ENCODE assay signal across 8 mouse cellular contexts in genomic region chr16:31878573-31879257, GRCm38 (mm10). TPM values are rescaled to one million over a fixed set of nuclear protein-coding genes. Genes with fewer than 3 reads are reported as not detected.
A peak's percentile ranks its signal among the peaks of the same experiment; 100 is the strongest.
DNase-seq lines count a peak whose midpoint lies in the region; ATAC-seq and TF ChIP-seq lines count a peak whose summit lies in the region.

Gene Meltf, plus strand, starts transcription at chr16:31878810.

- ATAC-seq in kidney, embryonic 14.5 days (ENCODE audit: low FRiP score, low TSS enrichment) = peak; percentile 78
- no peak for ATAC-seq in activated CD4-positive, CD25-positive, alpha-beta regulatory T cell, adult 4 months

- no peaks in the 10 kb centered on the region for H3K79me3 ChIP-seq in C2C12 (ENCODE audit: low read depth)

- 0 out of 2 replicates have a peak within 1 kb of the TSS, but pooled peaks have one; percentile 13 for H3K9ac ChIP-seq in kidney, embryonic 14.5 days (ENCODE audit: low read depth, low read length)

- peaks cover under 1% of the 10 kb centered on the region for H3K36me3 ChIP-seq in C2C12 (ENCODE audit: control insufficient read depth, insufficient read depth)
- peaks cover 9% of the 10 kb centered on the region for H3K36me3 ChIP-seq in kidney, embryonic 14.5 days (ENCODE audit: control insufficient read depth, insufficient read depth, low read length)

- no peak within 1 kb of the TSS for H3K4me3 ChIP-seq in C2C12 (ENCODE audit: insufficient read depth, poor library complexity, severe bottlenecking)
- no peak within 1 kb of the TSS for H3K4me3 ChIP-seq in cortical plate, adult 2 months (ENCODE audit: insufficient read depth, low read length)
- no peak within 1 kb of the TSS for H3K4me3 ChIP-seq in kidney, embryonic 14.5 days (ENCODE audit: low read length)

- peak within 1 kb of the TSS; percentile 96 for H3K27ac ChIP-seq in cortical plate, adult 2 months (ENCODE audit: insufficient read depth, low read length)
- H3K27ac ChIP-seq in kidney, embryonic 14.5 days (ENCODE audit: low read depth, low read length) = no peak within 1 kb of the TSS

- no peak for TF ChIP-seq POLR2A in cortical plate, adult 2 months (IDR thresholded peaks at IDR 0.05; ENCODE audit: extremely low read depth, insufficient read depth, low read length)

- no peaks in the 10 kb centered on the region for H3K79me2 ChIP-seq in C2C12 (ENCODE audit: control insufficient read depth, insufficient read depth)

- peak within 1 kb of the TSS; percentile 24; the same call in 1 of the 2 replicates for H3K4me2 ChIP-seq in kidney, embryonic 14.5 days (replicated peaks; ENCODE audit: low read depth, low read length)

- H3K27me3 ChIP-seq in C2C12 (ENCODE audit: control insufficient read depth, insufficient read depth, insufficient read length) = peaks cover 4% of the 10 kb centered on the region
- no peaks in the 10 kb centered on the region for H3K27me3 ChIP-seq in kidney, embryonic 14.5 days (ENCODE audit: control insufficient read depth, insufficient read depth, low read length)

- H3K4me1 ChIP-seq in cortical plate, adult 2 months (ENCODE audit: control insufficient read depth, insufficient read depth, low read length) = peaks cover 9% of the 10 kb centered on the region
- peaks cover 11% of the 10 kb centered on the region; the same call in 1 of the 2 replicates for H3K4me1 ChIP-seq in kidney, embryonic 14.5 days (ENCODE audit: control insufficient read depth, insufficient read depth, low read length)

- H3ac ChIP-seq in C2C12 (ENCODE audit: control insufficient read depth, insufficient read length, low read depth) = no peak within 1 kb of the TSS

- no peaks in the 10 kb centered on the region for H3K9me3 ChIP-seq in kidney, embryonic 14.5 days (ENCODE audit: control insufficient read depth, low read length)

- peak; percentile 86 for TF ChIP-seq CTCF in C2C12 (IDR thresholded peaks at IDR 0.05; ENCODE audit: control insufficient read depth, insufficient read depth, insufficient read length)
- TF ChIP-seq CTCF in cortical plate, adult 2 months (IDR thresholded peaks at IDR 0.05; ENCODE audit: extremely low read depth, insufficient read depth, low read length) = peak; percentile 52

- WGBS in kidney, embryonic 14.5 days = 31% methylated on average over 21 of the region's 21 CpGs

- DNase-seq in ZHBTc4 (ENCODE audit: low read depth, low spot score) = peak; percentile 81
- DNase-seq in heart, adult 9 months (ENCODE audit: low spot score in 2 of 2) = peak; percentile 24 to 33
- peak; percentile 82 for DNase-seq in lung, postnatal 14 days
- DNase-seq in retina, postnatal 1 day = peak; percentile 74

TF ChIP-seq in C2C12, 6 proteins besides CTCF, POLR2A, EP300 and RAD21:
- TF ChIP-seq FOSL1 (IDR thresholded peaks at IDR 0.05; ENCODE audit: insufficient read depth, low read length, poor library complexity, severe bottlenecking) (no peak), MYOD1 (IDR thresholded peaks at IDR 0.05; ENCODE audit: control insufficient read depth, insufficient read length, low read depth) (no peak), MYOG (IDR thresholded peaks at IDR 0.05; ENCODE audit: control insufficient read depth, extremely low read depth, insufficient read length) (no peak), MAX (IDR thresholded peaks at IDR 0.05) (no peak), CEBPB (IDR thresholded peaks at IDR 0.05; ENCODE audit: low read depth) (no peak), USF1 (IDR thresholded peaks at IDR 0.05; ENCODE audit: low read depth) (no peak)

RNA-seq across cellular contexts. Expression of gene Meltf, which starts in this region (rescaled TPM):
- not detected for polyA plus RNA-seq in C2C12 (2012; fragmentation: generic; extraction: Trizol)
- polyA plus RNA-seq in cortical plate, adult 2 months (2012; rRNA removed) = 0.46 and 0.79 TPM in 2 replicates
- 0.10 TPM in 1 of 2 replicates, not detected in the other for polyA plus RNA-seq in kidney, embryonic 14.5 days (2014; fragmentation: Nextera tagmentation; extraction: Ambion mirVana)
- polyA plus RNA-seq in activated CD4-positive, CD25-positive, alpha-beta regulatory T cell, adult 4 months (2017; shearing (Covaris generic)) = not detected

Comparison
In these comparisons a context has a peak if more than half of its experiments do, and no peak if none do; other contexts are left out.
1. Peak in ATAC-seq, H3K9ac ChIP-seq and H3K4me2 ChIP-seq in kidney, embryonic 14.5 days; RNA of the gene not detected or under 1 TPM.
2. DNase-seq: peak in every context shown above with its lines; median percentile 82 in lung, postnatal 14 days; 81 in ZHBTc4; 74 in retina, postnatal 1 day; 28 in heart, adult 9 months.